Mouse (Mus musculus): Measurements from ENCODE around the gene Gm28710.

DNA sequence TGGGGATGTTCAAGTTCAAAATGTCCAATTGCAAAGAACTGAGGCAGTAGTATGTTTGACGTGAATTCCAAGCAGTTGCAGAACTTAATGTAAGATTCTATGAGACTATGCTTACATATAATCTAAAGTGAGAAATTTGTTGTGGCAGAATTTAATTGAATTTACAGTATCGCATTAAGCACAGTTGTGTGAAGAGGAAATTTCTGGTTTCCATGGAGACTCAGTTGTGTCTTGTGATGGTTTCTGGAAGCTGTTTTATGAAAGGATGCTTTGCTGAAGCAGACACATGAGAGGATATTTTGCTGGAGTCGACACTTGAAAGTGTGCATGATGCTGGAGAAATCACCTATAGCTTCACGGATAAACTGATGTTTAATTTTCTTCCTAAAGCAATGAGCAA lies 6.0 kb upstream of the Gm28710 start:
- TF ChIP-seq CTCF (IDR thresholded peaks at IDR 0.05; ENCODE audit: control insufficient read depth, insufficient read depth, insufficient replicate concordance, low read depth, low read length) (no peak), POLR2A (IDR thresholded peaks at IDR 0.05; ENCODE audit: control insufficient read depth, low read depth, low read length) (no peak)

Measured in testis, adult 2 months (tissue).